Mouse (Mus musculus) mature B cell (primary cell): ENCODE results near the gene Fau.

ENCODE experiments used
- in situ Hi-C: fragments of 300-500 bp; cut with MboI; formaldehyde crosslinking; loops from 2 replicates; pipeline ENCODE4 v1.14.3; 2019

The Fau gene

GRCm38 (mm10) chr19:6070571-6071250 lies 13.1 kb downstream of the Fau start:
- in situ Hi-C loops = no loop called here

GRCm38 (mm10) chr19:6071261-6071660 lies 13.6 kb downstream of the Fau start:
- in situ Hi-C loops = no loop called here

GRCm38 (mm10) chr19:6073889-6074288 lies 16.2 kb downstream of the Fau start:
- in situ Hi-C loops = no loop called here

GRCm38 (mm10) chr19:6076564-6077393 lies 19.1 kb downstream of the Fau start, which contains the start of gene Vps51:
TSS of gene Vps51 (minus strand) at chr19:6077231.
- in situ Hi-C loops = no loop called here

- in situ Hi-C loops = no loop called here
These were observed 22.4 kb downstream of the Fau start, which contains the start of gene Tmem262 for GRCm38 (mm10) chr19:6079983-6080480. TSS of gene Tmem262 (plus strand) at chr19:6080033.

GRCm38 (mm10) chr19:6082156-6082555 lies 24.5 kb downstream of the Fau start, which contains the start of gene Gm28374:
TSS of gene Gm28374 (minus strand) at chr19:6082256.
- in situ Hi-C loops = no loop called here

- in situ Hi-C loops = no loop called here
These were observed 27.0 kb downstream of the Fau start, which contains the start of the genes Zfpl1 and Cdca5 for GRCm38 (mm10) chr19:6084478-6085248. TSS of gene Zfpl1 (minus strand) at chr19:6084956. TSS of gene Cdca5 (plus strand) at chr19:6084983.

- in situ Hi-C loops = no loop called here
These were observed 27.8 kb downstream of the Fau start for GRCm38 (mm10) chr19:6085417-6085879.

- in situ Hi-C loops = no loop called here
These were observed 31.2 kb downstream of the Fau start for GRCm38 (mm10) chr19:6088841-6089240.

- in situ Hi-C loops = no loop called here
These were observed 36.5 kb downstream of the Fau start, which contains the start of gene AC131692.1 for GRCm38 (mm10) chr19:6094119-6094518. TSS of gene AC131692.1 (plus strand) at chr19:6094419.

GRCm38 (mm10) chr19:6097847-6098246 lies 40.2 kb downstream of the Fau start:
- in situ Hi-C loops = no loop called here

- in situ Hi-C loops = no loop called here
These were observed 43.5 kb downstream of the Fau start for GRCm38 (mm10) chr19:6101186-6101585.

- in situ Hi-C loops = no loop called here
These were observed 44.7 kb downstream of the Fau start for GRCm38 (mm10) chr19:6102169-6102853.

GRCm38 (mm10) chr19:6104476-6104875 lies 46.8 kb downstream of the Fau start:
- in situ Hi-C loops = no loop called here

GRCm38 (mm10) chr19:6105586-6105985 lies 47.9 kb downstream of the Fau start, which contains the start of gene Naaladl1:
TSS of gene Naaladl1 (plus strand) at chr19:6105782.
- in situ Hi-C loops = no loop called here
